Mouse (Mus musculus) limb, embryonic 14.5 days (tissue): ENCODE measurements around the gene Ptdss2. TPM values are rescaled to one million over a fixed set of nuclear protein-coding genes. Genes with fewer than 3 reads are reported as not detected.

Experiments
- ATAC-seq: fragments of 200-750 bp; cut with Nextera tagmentation; 2 replicates; pipeline ENCODE4 v1.8.0; 2017; ENCODE audit warnings: low read depth, moderate number of reproducible peaks, moderate TSS enrichment; ENCODE audit not compliant: low FRiP score
- DNase-seq: peaks from one replicate; pipeline ENCODE4 v3.0.0-alpha.2; 2015; ENCODE audit warnings: low spot score
- H3K27ac ChIP-seq: fragments of 300-500 bp; sonication (generic); replicated peaks from 2 replicates; pipeline ENCODE4 v1.5.1; 2014; ENCODE audit warnings: low read depth, mild to moderate bottlenecking, low read length, moderate library complexity, mixed read lengths
- H3K27me3 ChIP-seq: fragments of 300-500 bp; sonication (generic); 2 replicates; pipeline ENCODE4 v1.6.1; 2014; ENCODE audit warnings: low read length, mixed read lengths; ENCODE audit not compliant: control insufficient read depth, insufficient read depth
- H3K36me3 ChIP-seq: fragments of 300-500 bp; sonication (generic); 2 replicates; pipeline ENCODE4 v1.6.1; 2014; ENCODE audit warnings: mild to moderate bottlenecking, low read length, moderate library complexity, mixed read lengths; ENCODE audit not compliant: control insufficient read depth, insufficient read depth
- H3K4me1 ChIP-seq: fragments of 300-500 bp; sonication (generic); 2 replicates; pipeline ENCODE4 v1.6.1; 2014; ENCODE audit warnings: antibody characterized with exemption, low read length, mixed read lengths; ENCODE audit not compliant: control insufficient read depth, insufficient read depth
- H3K4me2 ChIP-seq: fragments of 300-500 bp; sonication (generic); replicated peaks from 2 replicates; pipeline ENCODE4 v1.6.1; 2014; ENCODE audit warnings: low read depth, mild to moderate bottlenecking, low read length, moderate library complexity; ENCODE audit not compliant: severe bottlenecking
- H3K4me3 ChIP-seq: fragments of 300-500 bp; sonication (generic); replicated peaks from 2 replicates; pipeline ENCODE4 v1.5.1; 2014; ENCODE audit warnings: low read length
- H3K9ac ChIP-seq: fragments of 300-500 bp; sonication (generic); 2 replicates; pipeline ENCODE4 v1.6.1; 2014; ENCODE audit warnings: mild to moderate bottlenecking, low read depth, low read length, moderate library complexity; ENCODE audit not compliant: severe bottlenecking
- H3K9me3 ChIP-seq: fragments of 300-500 bp; sonication (generic); 2 replicates; pipeline ENCODE4 v1.6.1; 2016; ENCODE audit warnings: low read length; ENCODE audit not compliant: control insufficient read depth
- POLR2A ChIP-seq: fragments of 200-500 bp; IDR thresholded peaks from 2 replicates; pipeline ENCODE4 v1.8.0; 2012; ENCODE audit warnings: inconsistent platforms, mild to moderate bottlenecking, moderate library complexity, borderline replicate concordance; ENCODE audit not compliant: insufficient read depth, insufficient read length; ENCODE audit errors: extremely low read depth
- WGBS: fragments of 180-500 bp; shearing (Covaris S2); extraction: QIAGEN DNeasy Blood & Tissue Kit; methylation state at CpG from one replicate; pipeline ENCODE4 v1.1.7; 2014; 5-methylcytosine and 5-hydroxymethylcytosine counted together
- polyA plus RNA-seq, 2 experiments: library from polyadenylated mRNA; depleted of rRNA in 1 of 2; stranded (reverse) in 1 of 2; unstranded in 1 of 2; fragments of >200 nt; fragmentation: Nextera tagmentation in 1 of 2; extraction: Ambion mirVana in 1 of 2; gene quantifications; 2 replicates each; pipeline versions ENCODE4 v1.2.1 to v1.2.3; 2012 to 2014

Gene Ptdss2
- polyA plus RNA-seq, 2 experiments, result 49.2 to 67.8 TPM

GRCm38 (mm10) chr7:141196619-141197282, 74.6 kb downstream of the Ptdss2 start:
- Histone ChIP-seq H3K27me3 (no peaks in the 10 kb centered on the region), H3K4me1 (peaks cover 13% of the 10 kb centered on the region), H3K9me3 (no peaks in the 10 kb centered on the region), H3K4me3 (no peak overlapping the region), H3K36me3 (peaks cover 11% of the 10 kb centered on the region), H3K4me2 (no peak overlapping the region), H3K9ac (no peak overlapping the region), H3K27ac (no peak overlapping the region)
- ATAC-seq (no peak), DNase-seq (no peak)
- no peak for TF ChIP-seq POLR2A
- 91% methylated on average over 8 of the region's 8 CpGs for WGBS

GRCm38 (mm10) chr7:141198121-141198520, 75.9 kb downstream of the Ptdss2 start:
- DNase-seq (no peak), ATAC-seq (no peak)
- H3K4me2 ChIP-seq, result no peak overlapping the region
- WGBS, result 99% methylated on average over 4 of the region's 4 CpGs
- no peaks in the 10 kb centered on the region for H3K9me3 ChIP-seq
- H3K27me3 ChIP-seq, result no peaks in the 10 kb centered on the region
- H3K27ac ChIP-seq, result no peak overlapping the region
- TF ChIP-seq POLR2A, result no peak
- no peak overlapping the region for H3K9ac ChIP-seq
- H3K36me3 ChIP-seq, result 0 out of 2 replicates have a peak, but pooled peaks cover 5% of the 10 kb centered on the region
- H3K4me3 ChIP-seq, result no peak overlapping the region
- H3K4me1 ChIP-seq, result peaks cover 5% of the 10 kb centered on the region

- Histone ChIP-seq H3K9me3 (no peaks in the 10 kb centered on the region), H3K4me1 (no peaks in the 10 kb centered on the region), H3K9ac (no peak overlapping the region), H3K27ac (no peak overlapping the region), H3K36me3 (no peaks in the 10 kb centered on the region), H3K27me3 (no peaks in the 10 kb centered on the region), H3K4me3 (no peak overlapping the region), H3K4me2 (no peak overlapping the region)
- DNase-seq (no peak), ATAC-seq (no peak)
- no peak for TF ChIP-seq POLR2A
- 67% methylated on average over 3 of the region's 3 CpGs for WGBS
These were observed 82.4 kb downstream of the Ptdss2 start for GRCm38 (mm10) chr7:141204546-141204945.

- Histone ChIP-seq H3K27ac (no peak overlapping the region), H3K4me1 (no peaks in the 10 kb centered on the region), H3K27me3 (no peaks in the 10 kb centered on the region), H3K9me3 (no peaks in the 10 kb centered on the region), H3K9ac (no peak overlapping the region), H3K36me3 (no peaks in the 10 kb centered on the region), H3K4me2 (no peak overlapping the region), H3K4me3 (no peak overlapping the region)
- ATAC-seq, result no peak
- no peak for TF ChIP-seq POLR2A
- no peak for DNase-seq
- 89% methylated on average over 5 of the region's 5 CpGs for WGBS
These were observed 83.3 kb downstream of the Ptdss2 start for GRCm38 (mm10) chr7:141205504-141205903.

- DNase-seq (no peak), ATAC-seq (no peak)
- no peak overlapping the region for H3K4me3 ChIP-seq
- H3K4me2 ChIP-seq, result no peak overlapping the region
- no peak overlapping the region for H3K27ac ChIP-seq
- H3K9ac ChIP-seq, result no peak overlapping the region
- 90% methylated on average over 18 of the region's 18 CpGs for WGBS
- H3K27me3 ChIP-seq, result no peaks in the 10 kb centered on the region
- no peaks in the 10 kb centered on the region for H3K9me3 ChIP-seq
- TF ChIP-seq POLR2A, result no peak
- no peaks in the 10 kb centered on the region for H3K4me1 ChIP-seq
- no peaks in the 10 kb centered on the region for H3K36me3 ChIP-seq
These were observed 84.2 kb downstream of the Ptdss2 start for GRCm38 (mm10) chr7:141206182-141206937.

Other genes starting within 250 kb of the Ptdss2 start
- 98.9 and 113 TPM in 2 replicates for gene Psmd13, start 240.4 kb upstream of the Ptdss2 start, polyA plus RNA-seq (2012; rRNA removed)
- gene Psmd13, start 240.4 kb upstream of the Ptdss2 start, polyA plus RNA-seq (2014; fragmentation: Nextera tagmentation; extraction: Ambion mirVana), result 133 TPM in 2 replicates
- gene Sirt3, start 240.1 kb upstream of the Ptdss2 start, polyA plus RNA-seq (2012; rRNA removed), result 28.3 and 33.1 TPM in 2 replicates
- gene Sirt3, start 240.1 kb upstream of the Ptdss2 start, polyA plus RNA-seq (2014; fragmentation: Nextera tagmentation; extraction: Ambion mirVana), result 20.1 and 22.3 TPM in 2 replicates
- gene Cox8b, start 221.9 kb upstream of the Ptdss2 start, polyA plus RNA-seq (2012; rRNA removed), result 14.2 and 14.5 TPM in 2 replicates
- 17.2 and 32.5 TPM in 2 replicates for gene Cox8b, start 221.9 kb upstream of the Ptdss2 start, polyA plus RNA-seq (2014; fragmentation: Nextera tagmentation; extraction: Ambion mirVana)
- 0.05 TPM in 2 replicates for gene Nlrp6, start 201.5 kb upstream of the Ptdss2 start, polyA plus RNA-seq (2012; rRNA removed)
- gene Nlrp6, start 201.5 kb upstream of the Ptdss2 start, polyA plus RNA-seq (2014; fragmentation: Nextera tagmentation; extraction: Ambion mirVana), result 0.08 TPM in 1 of 2 replicates, not detected in the other
- 52.8 and 68.8 TPM in 2 replicates for gene Pgghg, start 181.0 kb upstream of the Ptdss2 start, polyA plus RNA-seq (2012; rRNA removed)
- gene Pgghg, start 181.0 kb upstream of the Ptdss2 start, polyA plus RNA-seq (2014; fragmentation: Nextera tagmentation; extraction: Ambion mirVana), result 26.7 and 31.3 TPM in 2 replicates
- gene Ifitm5, start 172.1 kb upstream of the Ptdss2 start, polyA plus RNA-seq (2012; rRNA removed), result 30.9 and 34.4 TPM in 2 replicates
- 32.3 and 44.3 TPM in 2 replicates for gene Ifitm5, start 172.1 kb upstream of the Ptdss2 start, polyA plus RNA-seq (2014; fragmentation: Nextera tagmentation; extraction: Ambion mirVana)
- gene Gm45717, start 166.4 kb upstream of the Ptdss2 start, polyA plus RNA-seq (2012; rRNA removed), result not detected in 2 replicates
- gene Gm45717, start 166.4 kb upstream of the Ptdss2 start, polyA plus RNA-seq (2014; fragmentation: Nextera tagmentation; extraction: Ambion mirVana), result not detected in 2 replicates
- 1,234 and 1,466 TPM in 2 replicates for gene Ifitm2, start 166.4 kb upstream of the Ptdss2 start, polyA plus RNA-seq (2012; rRNA removed)
- gene Ifitm2, start 166.4 kb upstream of the Ptdss2 start, polyA plus RNA-seq (2014; fragmentation: Nextera tagmentation; extraction: Ambion mirVana), result 1,822 and 1,827 TPM in 2 replicates
- gene Ifitm1, start 155.2 kb upstream of the Ptdss2 start, polyA plus RNA-seq (2012; rRNA removed), result 68.1 and 115 TPM in 2 replicates
- gene Ifitm1, start 155.2 kb upstream of the Ptdss2 start, polyA plus RNA-seq (2014; fragmentation: Nextera tagmentation; extraction: Ambion mirVana), result 55.4 and 66.7 TPM in 2 replicates
- gene Ifitm3, start 111.6 kb upstream of the Ptdss2 start, polyA plus RNA-seq (2012; rRNA removed), result 85.6 and 91.3 TPM in 2 replicates
- 184 and 201 TPM in 2 replicates for gene Ifitm3, start 111.6 kb upstream of the Ptdss2 start, polyA plus RNA-seq (2014; fragmentation: Nextera tagmentation; extraction: Ambion mirVana)
- 1.3 and 1.8 TPM in 2 replicates for gene Ifitm6, start 104.5 kb upstream of the Ptdss2 start, polyA plus RNA-seq (2012; rRNA removed)
- gene Ifitm6, start 104.5 kb upstream of the Ptdss2 start, polyA plus RNA-seq (2014; fragmentation: Nextera tagmentation; extraction: Ambion mirVana), result 1.2 and 1.7 TPM in 2 replicates
- not detected in 2 replicates for gene Gm17387, start 93.3 kb upstream of the Ptdss2 start, polyA plus RNA-seq (2012; rRNA removed)
- gene Gm17387, start 93.3 kb upstream of the Ptdss2 start, polyA plus RNA-seq (2014; fragmentation: Nextera tagmentation; extraction: Ambion mirVana), result not detected in 2 replicates
- gene B4galnt4, start 61.3 kb upstream of the Ptdss2 start, polyA plus RNA-seq (2012; rRNA removed), result 46.5 and 53.7 TPM in 2 replicates
- gene B4galnt4, start 61.3 kb upstream of the Ptdss2 start, polyA plus RNA-seq (2014; fragmentation: Nextera tagmentation; extraction: Ambion mirVana), result 12.3 and 17.1 TPM in 2 replicates
- 37.6 and 38.8 TPM in 2 replicates for gene Pkp3, start 44.2 kb upstream of the Ptdss2 start, polyA plus RNA-seq (2012; rRNA removed)
- gene Pkp3, start 44.2 kb upstream of the Ptdss2 start, polyA plus RNA-seq (2014; fragmentation: Nextera tagmentation; extraction: Ambion mirVana), result 62.4 and 65.9 TPM in 2 replicates
- gene Sigirr, start 21.8 kb upstream of the Ptdss2 start, polyA plus RNA-seq (2012; rRNA removed), result 2.5 and 3.1 TPM in 2 replicates
- 2.7 and 4.0 TPM in 2 replicates for gene Sigirr, start 21.8 kb upstream of the Ptdss2 start, polyA plus RNA-seq (2014; fragmentation: Nextera tagmentation; extraction: Ambion mirVana)
- gene Ano9, start 4.6 kb upstream of the Ptdss2 start, polyA plus RNA-seq (2012; rRNA removed), result 6.3 and 8.0 TPM in 2 replicates
- gene Ano9, start 4.6 kb upstream of the Ptdss2 start, polyA plus RNA-seq (2014; fragmentation: Nextera tagmentation; extraction: Ambion mirVana), result 3.6 and 4.3 TPM in 2 replicates
- 92.3 and 105 TPM in 2 replicates for gene Rnh1, start 50.5 kb downstream of the Ptdss2 start, polyA plus RNA-seq (2012; rRNA removed)
- 190 and 216 TPM in 2 replicates for gene Rnh1, start 50.5 kb downstream of the Ptdss2 start, polyA plus RNA-seq (2014; fragmentation: Nextera tagmentation; extraction: Ambion mirVana)
- gene Hras, start 71.6 kb downstream of the Ptdss2 start, polyA plus RNA-seq (2012; rRNA removed), result 111 and 112 TPM in 2 replicates
- 136 and 143 TPM in 2 replicates for gene Hras, start 71.6 kb downstream of the Ptdss2 start, polyA plus RNA-seq (2014; fragmentation: Nextera tagmentation; extraction: Ambion mirVana)
- gene Lrrc56, start 71.8 kb downstream of the Ptdss2 start, polyA plus RNA-seq (2012; rRNA removed), result 14.8 and 17.8 TPM in 2 replicates
- gene Lrrc56, start 71.8 kb downstream of the Ptdss2 start, polyA plus RNA-seq (2014; fragmentation: Nextera tagmentation; extraction: Ambion mirVana), result 5.8 and 8.3 TPM in 2 replicates
- gene Lmntd2, start 91.7 kb downstream of the Ptdss2 start, polyA plus RNA-seq (2012; rRNA removed), result 6.6 and 6.9 TPM in 2 replicates
- 0.95 and 1.7 TPM in 2 replicates for gene Lmntd2, start 91.7 kb downstream of the Ptdss2 start, polyA plus RNA-seq (2014; fragmentation: Nextera tagmentation; extraction: Ambion mirVana)
- gene Rassf7, start 93.5 kb downstream of the Ptdss2 start, polyA plus RNA-seq (2012; rRNA removed), result 40.0 and 44.8 TPM in 2 replicates
- gene Rassf7, start 93.5 kb downstream of the Ptdss2 start, polyA plus RNA-seq (2014; fragmentation: Nextera tagmentation; extraction: Ambion mirVana), result 30.9 and 31.7 TPM in 2 replicates
- gene Phrf1, start 106.4 kb downstream of the Ptdss2 start, polyA plus RNA-seq (2012; rRNA removed), result 37.6 and 42.6 TPM in 2 replicates
- 65.9 and 72.7 TPM in 2 replicates for gene Phrf1, start 106.4 kb downstream of the Ptdss2 start, polyA plus RNA-seq (2014; fragmentation: Nextera tagmentation; extraction: Ambion mirVana)
- gene Irf7, start 144.1 kb downstream of the Ptdss2 start, polyA plus RNA-seq (2012; rRNA removed), result 3.2 and 4.6 TPM in 2 replicates
- gene Irf7, start 144.1 kb downstream of the Ptdss2 start, polyA plus RNA-seq (2014; fragmentation: Nextera tagmentation; extraction: Ambion mirVana), result 2.1 TPM in 2 replicates
- 0.29 and 0.35 TPM in 2 replicates for gene Cdhr5, start 154.4 kb downstream of the Ptdss2 start, polyA plus RNA-seq (2012; rRNA removed)
- gene Cdhr5, start 154.4 kb downstream of the Ptdss2 start, polyA plus RNA-seq (2014; fragmentation: Nextera tagmentation; extraction: Ambion mirVana), result 0.18 and 0.43 TPM in 2 replicates
- gene Sct, start 156.8 kb downstream of the Ptdss2 start, polyA plus RNA-seq (2012; rRNA removed), result 17.5 and 17.6 TPM in 2 replicates
- gene Sct, start 156.8 kb downstream of the Ptdss2 start, polyA plus RNA-seq (2014; fragmentation: Nextera tagmentation; extraction: Ambion mirVana), result 14.2 and 17.3 TPM in 2 replicates
- 3.1 and 4.0 TPM in 2 replicates for gene Drd4, start 169.6 kb downstream of the Ptdss2 start, polyA plus RNA-seq (2012; rRNA removed)
- 1.5 and 2.0 TPM in 2 replicates for gene Drd4, start 169.6 kb downstream of the Ptdss2 start, polyA plus RNA-seq (2014; fragmentation: Nextera tagmentation; extraction: Ambion mirVana)
- 47.0 TPM in 2 replicates for gene Deaf1, start 205.3 kb downstream of the Ptdss2 start, polyA plus RNA-seq (2012; rRNA removed)
- 82.6 and 89.1 TPM in 2 replicates for gene Deaf1, start 205.3 kb downstream of the Ptdss2 start, polyA plus RNA-seq (2014; fragmentation: Nextera tagmentation; extraction: Ambion mirVana)
- 55.6 and 59.5 TPM in 2 replicates for gene Tmem80, start 205.4 kb downstream of the Ptdss2 start, polyA plus RNA-seq (2012; rRNA removed)
- 23.4 and 23.6 TPM in 2 replicates for gene Tmem80, start 205.4 kb downstream of the Ptdss2 start, polyA plus RNA-seq (2014; fragmentation: Nextera tagmentation; extraction: Ambion mirVana)
- gene Eps8l2, start 216.5 kb downstream of the Ptdss2 start, polyA plus RNA-seq (2012; rRNA removed), result 20.3 and 22.4 TPM in 2 replicates
- 17.0 and 19.0 TPM in 2 replicates for gene Eps8l2, start 216.5 kb downstream of the Ptdss2 start, polyA plus RNA-seq (2014; fragmentation: Nextera tagmentation; extraction: Ambion mirVana)